15 mouse cellular contexts compared by ENCODE assay signal in the genomic region with DNA sequence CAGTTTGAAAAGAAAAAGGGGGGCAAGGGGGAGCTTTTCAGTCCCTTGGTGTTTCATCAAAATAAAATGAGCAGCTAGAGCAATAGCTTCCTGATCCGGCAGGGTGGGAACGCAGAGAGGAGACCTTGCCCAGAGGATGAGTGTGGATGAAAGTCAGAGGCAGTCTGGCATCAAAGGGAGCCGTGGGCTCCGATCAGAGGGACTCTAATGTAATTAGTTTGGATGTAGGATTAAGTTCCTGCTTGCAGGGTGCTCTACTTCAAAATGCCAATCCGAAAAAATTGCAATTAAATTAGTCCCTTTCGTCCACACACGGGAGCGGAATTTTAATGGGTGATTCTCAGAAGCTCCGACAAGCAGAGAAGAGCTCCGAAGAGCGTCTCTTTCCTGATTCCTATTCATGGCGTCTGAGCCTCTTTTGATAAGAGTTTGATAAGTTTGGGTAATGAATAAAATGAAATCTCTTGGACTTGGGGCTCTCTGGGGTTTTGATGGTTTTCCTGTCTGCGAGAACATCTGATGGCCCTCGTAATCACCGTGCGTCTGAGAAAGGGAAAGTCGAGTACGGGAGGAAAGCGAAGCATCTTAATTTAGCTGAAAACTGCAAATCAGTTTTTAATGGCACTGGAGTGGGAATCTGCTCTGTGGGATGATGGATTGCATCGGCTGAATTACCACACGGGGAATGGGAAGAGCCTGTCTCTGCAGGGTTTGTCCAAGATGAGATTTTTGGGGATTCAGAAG.
A peak's percentile ranks its signal among the peaks of the same experiment; 100 is the strongest.
DNase-seq lines count a peak whose midpoint lies in the region; ATAC-seq and TF ChIP-seq lines count a peak whose summit lies in the region.
"Had no signal": no experiment of that assay in that cellular context is flagged by ENCODE, and none has a peak within 500 bp of the region (broad histone marks: within the 10 kb centered on the region; RNA-seq: fewer than 3 reads in every experiment).

No protein-coding gene starts in this region.

- H3K9me3 ChIP-seq in intestine, embryonic 14.5 days (ENCODE audit: control insufficient read depth, low read length) = no peaks in the 10 kb centered on the region
- no peaks in the 10 kb centered on the region for H3K9me3 ChIP-seq in intestine, embryonic 15.5 days
- H3K9me3 ChIP-seq in forebrain, embryonic 14.5 days (replicated peaks; ENCODE audit: control insufficient read depth, low read length) = no peaks in the 10 kb centered on the region
- no peaks in the 10 kb centered on the region for H3K9me3 ChIP-seq in midbrain, embryonic 15.5 days
- H3K9me3 ChIP-seq: heart, embryonic 12.5 days; lung, embryonic 15.5 days had no signal

- WGBS in intestine, embryonic 14.5 days = 61% methylated on average over 21 of the region's 21 CpGs
- 67% methylated on average over 21 of the region's 21 CpGs for WGBS in intestine, embryonic 15.5 days
- 20% methylated on average over 21 of the region's 21 CpGs for WGBS in forebrain, embryonic 14.5 days
- WGBS in midbrain, embryonic 15.5 days = 26% methylated on average over 21 of the region's 21 CpGs

- H3K4me3 ChIP-seq in intestine, embryonic 14.5 days (ENCODE audit: low read depth, low read length) = no peak overlapping the region
- H3K4me3 ChIP-seq in intestine, embryonic 15.5 days (replicated peaks) = no peak overlapping the region
- no peak overlapping the region for H3K4me3 ChIP-seq in cortical plate, adult 2 months (ENCODE audit: insufficient read depth, low read length)
- H3K4me3 ChIP-seq in forebrain, embryonic 14.5 days (ENCODE audit: low read depth, low read length) = peak overlapping the region; percentile 4; the same call in 1 of the 2 replicates
- H3K4me3 ChIP-seq in midbrain, embryonic 15.5 days = peak overlapping the region; percentile 20
- H3K4me3 ChIP-seq: heart, embryonic 12.5 days; lung, embryonic 15.5 days had no signal

- no peak for ATAC-seq in intestine, embryonic 14.5 days (replicated peaks; ENCODE audit: low FRiP score, low TSS enrichment, low read depth)
- no peak for ATAC-seq in intestine, embryonic 15.5 days
- ATAC-seq in forebrain, embryonic 14.5 days = peak; percentile 57
- ATAC-seq in midbrain, embryonic 15.5 days (replicated peaks) = peak; percentile 87

- no peaks in the 10 kb centered on the region for H3K36me3 ChIP-seq in intestine, embryonic 14.5 days (ENCODE audit: control insufficient read depth, insufficient read depth, low read length)
- H3K36me3 ChIP-seq in intestine, embryonic 15.5 days = no peaks in the 10 kb centered on the region
- no peaks in the 10 kb centered on the region for H3K36me3 ChIP-seq in forebrain, embryonic 14.5 days (ENCODE audit: control insufficient read depth, insufficient read depth, low read length)
- H3K36me3 ChIP-seq in midbrain, embryonic 15.5 days (replicated peaks) = no peaks in the 10 kb centered on the region
- H3K36me3 ChIP-seq: heart, embryonic 12.5 days; lung, embryonic 15.5 days had no signal

- no peak overlapping the region for H3K9ac ChIP-seq in intestine, embryonic 14.5 days (ENCODE audit: low read length)
- no peak overlapping the region for H3K9ac ChIP-seq in intestine, embryonic 15.5 days
- no peak overlapping the region for H3K9ac ChIP-seq in forebrain, embryonic 14.5 days (ENCODE audit: low read length)
- no peak overlapping the region for H3K9ac ChIP-seq in midbrain, embryonic 15.5 days
- H3K9ac ChIP-seq: heart, embryonic 12.5 days; lung, embryonic 15.5 days had no signal

- TF ChIP-seq CTCF in cortical plate, adult 2 months (IDR thresholded peaks at IDR 0.05; ENCODE audit: extremely low read depth, insufficient read depth, low read length) = no peak

- no peak for DNase-seq in intestine, embryonic 14.5 days (ENCODE audit: low spot score)
- peak; percentile 48 for DNase-seq in forebrain, embryonic 14.5 days (ENCODE audit: low spot score)
- DNase-seq in embryo, embryonic 10 days (ENCODE audit: low spot score) = no peak
- DNase-seq in frontal cortex, postnatal 14 days (ENCODE audit: low spot score in 2 of 2) = no peak
- DNase-seq: cerebellum, postnatal 25 days; gastrocnemius, postnatal 10 days; layer of hippocampus, adult 9-11 months; left cerebral cortex, postnatal 4 days; right cerebral cortex, postnatal 14 days; thymus, postnatal 14 days had no signal

- H3K27ac ChIP-seq in intestine, embryonic 14.5 days (ENCODE audit: low read depth) = no peak overlapping the region
- H3K27ac ChIP-seq in intestine, embryonic 15.5 days = no peak overlapping the region
- peak overlapping the region; percentile 44 for H3K27ac ChIP-seq in cortical plate, adult 2 months (ENCODE audit: insufficient read depth, low read length)
- no peak overlapping the region for H3K27ac ChIP-seq in forebrain, embryonic 14.5 days (ENCODE audit: low read depth, low read length)
- peak overlapping the region; percentile 61 for H3K27ac ChIP-seq in midbrain, embryonic 15.5 days
- H3K27ac ChIP-seq: lung, embryonic 15.5 days had no signal

- TF ChIP-seq POLR2A in cortical plate, adult 2 months (IDR thresholded peaks at IDR 0.05; ENCODE audit: extremely low read depth, insufficient read depth, low read length) = no peak

- H3K4me2 ChIP-seq in intestine, embryonic 14.5 days (ENCODE audit: low read length) = peak overlapping the region; percentile 12; the same call in 1 of the 2 replicates
- no peak overlapping the region for H3K4me2 ChIP-seq in intestine, embryonic 15.5 days (replicated peaks)
- peak overlapping the region; percentile 37 for H3K4me2 ChIP-seq in forebrain, embryonic 14.5 days (ENCODE audit: low read length)
- H3K4me2 ChIP-seq in midbrain, embryonic 15.5 days = peak overlapping the region; percentile 42
- H3K4me2 ChIP-seq: heart, embryonic 12.5 days; lung, embryonic 15.5 days had no signal

- no peaks in the 10 kb centered on the region for H3K27me3 ChIP-seq in intestine, embryonic 14.5 days (replicated peaks; ENCODE audit: control insufficient read depth, insufficient read depth, low read length)
- H3K27me3 ChIP-seq in intestine, embryonic 15.5 days (replicated peaks) = no peaks in the 10 kb centered on the region
- H3K27me3 ChIP-seq in forebrain, embryonic 14.5 days (replicated peaks; ENCODE audit: control insufficient read depth, insufficient read depth, low read length) = no peaks in the 10 kb centered on the region
- H3K27me3 ChIP-seq in midbrain, embryonic 15.5 days (replicated peaks) = no peaks in the 10 kb centered on the region
- H3K27me3 ChIP-seq: lung, embryonic 15.5 days had no signal

- peaks cover 28% of the 10 kb centered on the region for H3K4me1 ChIP-seq in intestine, embryonic 14.5 days (replicated peaks; ENCODE audit: control insufficient read depth, insufficient read depth, low read length)
- 0 out of 2 replicates have a peak, but pooled peaks cover 12% of the 10 kb centered on the region for H3K4me1 ChIP-seq in intestine, embryonic 15.5 days (replicated peaks)
- peaks cover 5% of the 10 kb centered on the region; the same call in 1 of the 2 replicates for H3K4me1 ChIP-seq in cortical plate, adult 2 months (ENCODE audit: control insufficient read depth, insufficient read depth, low read length)
- peaks cover 9% of the 10 kb centered on the region; the same call in 1 of the 2 replicates for H3K4me1 ChIP-seq in forebrain, embryonic 14.5 days (ENCODE audit: control insufficient read depth, insufficient read depth, low read length)
- peaks cover 29% of the 10 kb centered on the region for H3K4me1 ChIP-seq in midbrain, embryonic 15.5 days

Comparison
In these comparisons a context has a peak if more than half of its experiments do, and no peak if none do; other contexts are left out.
1. ATAC-seq: peak in forebrain, embryonic 14.5 days (single experiment) and midbrain, embryonic 15.5 days (single experiment); none in intestine, embryonic 14.5 days (single experiment) and intestine, embryonic 15.5 days (single experiment).
2. H3K27ac ChIP-seq: peak in cortical plate, adult 2 months (single experiment) and midbrain, embryonic 15.5 days (single experiment); none in intestine, embryonic 14.5 days (single experiment), intestine, embryonic 15.5 days (single experiment) and forebrain, embryonic 14.5 days (single experiment).
3. H3K4me3 ChIP-seq: peak in forebrain, embryonic 14.5 days (single experiment) and midbrain, embryonic 15.5 days (single experiment); none in intestine, embryonic 14.5 days (single experiment), intestine, embryonic 15.5 days (single experiment) and cortical plate, adult 2 months (single experiment).